8 mouse cellular contexts compared by ENCODE assay signal in genomic region chr16:20097069-20097710, GRCm38 (mm10). TPM values are rescaled to one million over a fixed set of nuclear protein-coding genes. Genes with fewer than 3 reads are reported as not detected.
DNase-seq lines count a peak whose midpoint lies in the region; ATAC-seq lines count a peak whose summit lies in the region.

Gene Klhl24 (plus strand): TSS chr16:20097542.

- DNase-seq in adrenal gland, adult (ENCODE audit: inconsistent age in 2 of 2, low spot score in 1 of 2), result peak; percentile 95 to 97
- DNase-seq in embryo, embryonic 10.5 days (ENCODE audit: low spot score), result peak; percentile 98
- peak; percentile 93 for DNase-seq in gastrocnemius, postnatal 14 days
- peak; percentile 95 for DNase-seq in left cerebral cortex, postnatal 10 days (ENCODE audit: extremely low spot score in 1 of 2, low spot score in 2 of 2)
- peak; percentile 92 for DNase-seq in right cerebral cortex, postnatal 25 days
- peak; percentile 91 for DNase-seq in yolk sac, embryonic 10.5 days (ENCODE audit: low spot score)

- intact Hi-C loops in gastrocnemius, postnatal 14 days (cut with DNase I; ENCODE audit: low total_unique reads), result no loop called here
- intact Hi-C loops in left cerebral cortex, postnatal 10 days (cut with DNase I), result loop anchor here (10.0 kb wide), 1 partner anchor 372 kb away; no protein-coding TSS in a partner anchor

- ATAC-seq in inflammation-experienced regulatory T-cells, adult 6 months, result peak; percentile 90
- peak; percentile 91 for ATAC-seq in megakaryocyte-erythroid progenitor cell, adult 5-6 weeks (replicated peaks; ENCODE audit: low FRiP score, low TSS enrichment, poor library complexity, severe bottlenecking)

RNA-seq across cellular contexts. Expression of gene Klhl24, which starts in this region (rescaled TPM):
- 100 to 1,000 TPM; 163 to 199 TPM for total RNA-seq in gastrocnemius, postnatal 14 days (2021)
- 10 to 100 TPM; 26.4 to 33.1 (median 32.5) TPM for polyA plus RNA-seq in inflammation-experienced regulatory T-cells, adult 6 months (2017; shearing (Covaris generic))
- 10 to 100 TPM; 76.6 to 76.8 TPM for total RNA-seq in left cerebral cortex, postnatal 10 days (2021)
- total RNA-seq in megakaryocyte-erythroid progenitor cell, adult 5-6 weeks (2014; fragmentation: Nextera tagmentation), result 29.1 and 33.2 TPM in 2 replicates
- total RNA-seq in megakaryocyte-erythroid progenitor cell, adult 5-6 weeks (2017), result 38.5 and 70.6 TPM in 2 replicates

Comparison
In these comparisons a context has a peak if more than half of its experiments do, and no peak if none do; other contexts are left out.
1. Peak in every context shown above with its lines: DNase-seq and ATAC-seq.